Mouse (Mus musculus) splenic B cell, adult 2 months (primary cell): ENCODE results near the gene 1700017D01Rik.
A peak's percentile ranks its signal among the peaks of the same experiment; 100 is the strongest.
"Not testable (repeated sequence)": the region's sequence is repeated elsewhere in the genome, so short reads cannot be mapped to it uniquely, and the experiment has no call there.

ENCODE experiments used
- DNase-seq: peaks from one replicate; pipeline ENCODE4 v3.0.0-alpha.2; 2011; ENCODE audit warnings: low read depth, low spot score
- H3K27me3 ChIP-seq: 2 replicates; pipeline ENCODE4 v1.6.1; 2012; ENCODE audit warnings: mild to moderate bottlenecking, low read length, moderate library complexity, mixed read lengths; ENCODE audit not compliant: control insufficient read depth, poor library complexity, insufficient read depth, severe bottlenecking
- H3K36me3 ChIP-seq: 2 replicates; pipeline ENCODE4 v1.6.1; 2012; ENCODE audit warnings: mild to moderate bottlenecking, low read length, moderate library complexity, mixed read lengths; ENCODE audit not compliant: control insufficient read depth, poor library complexity, insufficient read depth, severe bottlenecking

The 1700017D01Rik gene

GRCm38 (mm10) chr19:11065202-11065875 lies 65.3 kb downstream of the 1700017D01Rik start:
- no peaks in the 10 kb centered on the region for H3K36me3 ChIP-seq
- DNase-seq: peak; percentile 67
- H3K27me3 ChIP-seq: no peaks in the 10 kb centered on the region

- H3K27me3 ChIP-seq: no peaks in the 10 kb centered on the region
- no peak for DNase-seq
- H3K36me3 ChIP-seq: no peaks in the 10 kb centered on the region
These were observed 69.8 kb downstream of the 1700017D01Rik start for GRCm38 (mm10) chr19:11060900-11061299.

GRCm38 (mm10) chr19:11059967-11060366 lies 70.7 kb downstream of the 1700017D01Rik start:
- DNase-seq: no peak
- H3K36me3 ChIP-seq: no peaks in the 10 kb centered on the region
- H3K27me3 ChIP-seq: no peaks in the 10 kb centered on the region

GRCm38 (mm10) chr19:11055700-11056099 lies 75.0 kb downstream of the 1700017D01Rik start:
- H3K27me3 ChIP-seq, DNase-seq: not testable (repeated sequence)

GRCm38 (mm10) chr19:11053277-11053676 lies 77.4 kb downstream of the 1700017D01Rik start:
- H3K36me3 ChIP-seq: no peaks in the 10 kb centered on the region
- H3K27me3 ChIP-seq: no peaks in the 10 kb centered on the region
- DNase-seq: no peak

More at GRCm38 (mm10) chr19:11055700-11056099, 75.0 kb downstream of the 1700017D01Rik start:
- H3K36me3 ChIP-seq: not testable (repeated sequence)

- Histone ChIP-seq H3K27me3 (no peaks in the 10 kb centered on the region), H3K36me3 (no peaks in the 10 kb centered on the region)
- no peak for DNase-seq
These were observed 77.8 kb downstream of the 1700017D01Rik start for GRCm38 (mm10) chr19:11052877-11053276.

- DNase-seq: peak; percentile 45
- Histone ChIP-seq H3K36me3 (no peaks in the 10 kb centered on the region), H3K27me3 (no peaks in the 10 kb centered on the region)
These were observed 80.4 kb downstream of the 1700017D01Rik start for GRCm38 (mm10) chr19:11050286-11050685.

GRCm38 (mm10) chr19:11049426-11049825 lies 81.2 kb downstream of the 1700017D01Rik start:
- no peaks in the 10 kb centered on the region for H3K36me3 ChIP-seq
- DNase-seq: no peak
- no peaks in the 10 kb centered on the region for H3K27me3 ChIP-seq

GRCm38 (mm10) chr19:11048503-11048902 lies 82.2 kb downstream of the 1700017D01Rik start:
- H3K27me3 ChIP-seq: no peaks in the 10 kb centered on the region
- no peak for DNase-seq

GRCm38 (mm10) chr19:11048009-11048408 lies 82.7 kb downstream of the 1700017D01Rik start:
- DNase-seq: peak; percentile 72
- H3K27me3 ChIP-seq: no peaks in the 10 kb centered on the region
- H3K36me3 ChIP-seq: no peaks in the 10 kb centered on the region

More at GRCm38 (mm10) chr19:11048503-11048902, 82.2 kb downstream of the 1700017D01Rik start:
- H3K36me3 ChIP-seq: no peaks in the 10 kb centered on the region
